Mouse (Mus musculus): ENCODE data around the gene Abhd16b.

The Abhd16b gene

DNA sequence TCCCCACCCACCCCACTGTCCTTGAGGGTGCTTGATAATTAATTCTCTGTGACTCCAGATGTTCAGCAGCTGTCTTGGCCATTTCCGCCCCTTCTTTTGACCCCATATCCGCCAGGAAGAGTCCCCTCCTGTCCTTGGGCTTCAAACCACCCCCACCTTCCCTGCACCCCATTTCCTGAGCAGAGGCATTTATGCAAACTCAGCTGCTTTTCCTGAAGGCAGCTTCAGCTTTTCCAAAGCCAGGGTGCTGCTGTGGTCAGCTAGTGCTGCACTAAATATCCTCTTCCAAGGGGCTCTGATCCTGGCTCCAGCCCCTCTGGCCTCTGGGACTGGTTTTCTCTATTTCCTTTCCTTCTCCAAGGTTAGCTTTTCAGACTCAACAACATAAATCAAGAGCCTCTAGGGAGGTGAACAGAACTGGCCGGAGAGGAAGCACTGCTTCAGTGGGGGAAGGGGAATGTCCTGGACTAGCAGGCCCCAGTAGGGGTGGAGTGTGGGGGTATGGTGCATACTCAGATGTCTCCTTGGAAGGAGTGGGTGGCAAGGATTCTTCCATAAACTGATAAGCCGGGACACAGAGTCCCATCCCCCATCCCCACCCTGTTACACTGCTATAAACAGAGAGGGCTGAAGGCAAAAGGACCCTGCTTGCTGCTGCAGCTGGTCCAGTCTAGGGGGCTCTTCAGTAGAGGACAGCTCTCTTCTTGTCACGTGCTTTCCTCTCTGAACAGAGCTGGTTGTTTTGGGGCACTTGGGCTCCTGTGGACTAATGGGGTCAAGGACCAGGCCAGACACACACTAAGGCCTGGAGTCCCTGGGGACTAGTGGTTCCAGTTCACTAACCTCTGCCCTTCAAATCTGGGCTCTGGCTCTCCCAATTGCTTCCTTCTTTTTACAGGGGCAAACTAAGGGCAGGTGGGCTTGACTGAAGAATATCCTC is 5.4 kb upstream of the Abhd16b start:
- no peak for DNase-seq (ENCODE audit: low spot score)

DNA sequence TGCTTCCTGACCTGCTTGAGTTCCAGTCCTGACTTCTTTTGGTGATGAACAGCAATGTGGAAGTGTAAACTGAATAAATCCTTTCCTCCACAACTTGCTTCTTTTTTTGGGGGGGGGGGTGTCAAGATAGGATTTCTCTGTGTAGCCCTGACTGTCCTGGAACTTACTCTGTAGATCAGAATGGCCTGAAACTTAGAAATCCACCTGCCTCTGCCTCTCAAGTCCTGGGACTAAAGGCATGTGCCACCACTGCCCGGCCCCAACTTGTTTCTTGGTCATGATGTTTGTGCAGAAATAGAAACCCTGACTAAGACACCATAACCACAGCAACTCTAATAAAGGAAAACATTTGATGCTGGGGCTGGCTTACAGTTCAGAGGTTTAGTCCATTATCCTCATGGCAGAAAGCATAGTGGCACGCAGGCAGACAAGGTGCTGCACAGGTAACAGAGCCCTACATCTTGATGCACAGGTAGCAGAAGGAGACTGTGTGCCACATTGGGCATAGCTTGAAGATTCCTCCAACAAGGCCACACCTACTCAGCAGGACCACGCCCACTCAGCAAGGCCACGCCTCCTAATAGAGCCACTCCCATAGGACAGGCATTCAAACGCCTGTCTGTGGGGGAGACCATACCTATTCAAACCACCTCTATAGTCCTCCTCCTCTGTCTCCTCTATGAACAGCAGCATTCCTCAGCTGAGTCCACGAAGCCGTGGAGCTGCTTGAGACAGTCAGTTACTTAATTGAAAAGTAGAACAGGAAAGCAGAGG is 1.4 kb upstream of the Abhd16b start:
- DNase-seq (ENCODE audit: low spot score) = peak; percentile 48

DNA sequence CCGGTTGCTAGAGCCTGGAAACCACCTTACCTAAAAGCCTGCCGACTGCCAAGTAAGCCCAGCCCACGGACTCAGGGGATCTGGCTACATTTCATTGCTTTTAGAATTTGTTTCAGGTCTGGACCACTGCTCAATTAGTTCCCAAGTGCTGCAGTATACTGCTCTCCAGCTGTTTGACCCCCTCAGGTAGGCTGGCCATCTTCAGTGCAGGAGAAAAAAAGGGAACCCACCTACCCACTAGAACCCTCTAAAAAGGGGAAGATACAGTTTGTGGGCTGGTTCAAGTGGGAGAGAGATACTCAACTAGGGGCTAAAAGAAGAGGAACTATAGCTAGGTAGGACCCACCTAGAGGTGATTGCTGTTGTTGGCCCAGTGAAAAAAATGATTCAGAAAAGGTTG is 800 bp upstream of the Abhd16b start:
- no peak for DNase-seq (ENCODE audit: low spot score)

DNA sequence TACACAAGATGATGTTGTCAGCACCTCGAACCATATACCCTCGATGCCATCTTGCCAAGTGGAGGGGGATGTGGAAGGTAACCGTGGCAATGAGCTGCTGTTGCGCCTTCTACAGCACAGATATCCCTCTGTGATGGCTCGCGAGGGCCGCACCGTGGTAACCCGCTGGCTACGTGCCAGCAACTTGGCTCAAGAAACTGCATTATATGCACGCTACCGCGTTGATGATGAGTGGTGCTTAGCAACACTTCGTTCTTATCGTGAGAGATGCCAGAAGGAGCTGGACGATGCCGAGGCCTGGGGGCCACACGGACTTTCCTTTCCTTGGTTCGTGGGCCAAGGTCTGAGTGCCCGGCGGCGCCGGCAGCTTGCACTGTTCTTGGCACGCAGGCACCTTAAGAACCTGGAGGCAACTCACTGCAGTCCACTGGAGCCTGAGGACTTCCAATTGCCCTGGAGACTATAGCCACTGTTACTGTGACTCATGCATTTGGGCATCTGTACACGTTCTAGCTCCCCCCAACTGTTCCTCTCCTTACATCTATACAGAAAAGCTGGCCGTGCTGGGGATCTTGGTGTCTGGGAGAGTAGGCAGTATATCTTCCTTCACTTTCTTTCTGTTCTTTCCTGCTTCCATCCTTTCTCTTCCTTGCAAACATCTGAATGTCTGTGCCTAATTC is 1.4 kb downstream of the Abhd16b start:
- no peak for DNase-seq (ENCODE audit: low spot score)

DNA sequence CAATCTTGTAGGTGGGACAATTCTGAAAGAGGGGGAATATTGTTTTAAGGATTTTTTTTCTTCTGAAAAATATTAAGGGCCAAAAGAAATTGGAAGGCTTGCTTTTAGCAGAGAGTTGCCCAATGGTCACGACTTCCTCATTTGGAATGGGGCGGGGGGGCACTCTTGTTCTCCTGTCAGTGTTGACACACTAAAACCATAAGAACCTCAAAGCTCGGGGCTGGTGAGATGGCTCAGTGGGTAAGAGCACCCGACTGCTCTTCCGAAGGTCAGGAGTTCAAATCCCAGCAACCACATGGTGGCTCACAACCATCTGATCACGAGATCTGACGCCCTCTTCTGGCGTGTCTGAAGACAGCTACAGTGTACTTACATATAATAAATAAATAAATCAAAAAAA is 2.8 kb downstream of the Abhd16b start:
- peak; percentile 23 for DNase-seq (ENCODE audit: low spot score)

GRCm38 (mm10) chr2:181496281-181496680 is 3.3 kb downstream of the Abhd16b start:
- peak; percentile 73 for DNase-seq (ENCODE audit: low spot score)

DNA sequence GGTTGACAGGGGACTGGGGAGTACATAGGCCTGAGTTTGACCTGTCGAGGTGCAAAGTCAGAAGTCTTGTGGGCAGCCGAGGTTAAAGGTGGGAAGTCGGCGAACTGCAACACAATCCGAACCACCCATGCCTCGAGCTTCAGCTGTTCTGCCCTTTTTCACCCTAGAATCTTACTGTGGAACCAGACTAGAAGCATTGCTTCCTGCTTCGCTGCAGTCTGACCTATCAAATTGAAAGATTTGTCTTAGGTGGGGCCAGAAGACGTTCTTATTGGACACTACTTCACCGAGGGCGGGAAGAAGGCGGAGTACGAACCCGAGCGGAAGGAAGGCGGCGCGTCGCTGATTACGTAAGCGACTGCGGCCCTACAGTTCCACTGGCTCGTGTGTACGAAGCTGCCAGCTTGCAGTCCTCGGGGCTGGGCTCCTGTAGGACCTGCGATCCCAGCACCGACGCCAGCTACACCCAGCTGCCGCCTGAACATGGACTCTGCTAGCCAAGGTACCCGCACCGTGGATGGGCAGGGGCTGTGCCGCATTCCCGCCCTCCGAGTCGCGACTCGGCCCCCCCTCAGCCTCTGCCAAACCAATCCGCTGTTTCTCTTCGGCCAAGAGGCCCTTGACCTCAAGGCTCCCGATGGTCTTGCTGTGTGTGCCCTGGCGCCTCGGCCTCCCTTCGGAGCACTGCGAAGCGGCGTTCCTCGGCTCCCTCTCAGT is 4.0 kb downstream of the Abhd16b start, which contains the start of gene Tpd52l2:
Gene Tpd52l2, plus strand, starts transcription at position 312 of the 717 bp plus-strand sequence.
- peak; percentile 93 for DNase-seq (ENCODE audit: low spot score)

DNA sequence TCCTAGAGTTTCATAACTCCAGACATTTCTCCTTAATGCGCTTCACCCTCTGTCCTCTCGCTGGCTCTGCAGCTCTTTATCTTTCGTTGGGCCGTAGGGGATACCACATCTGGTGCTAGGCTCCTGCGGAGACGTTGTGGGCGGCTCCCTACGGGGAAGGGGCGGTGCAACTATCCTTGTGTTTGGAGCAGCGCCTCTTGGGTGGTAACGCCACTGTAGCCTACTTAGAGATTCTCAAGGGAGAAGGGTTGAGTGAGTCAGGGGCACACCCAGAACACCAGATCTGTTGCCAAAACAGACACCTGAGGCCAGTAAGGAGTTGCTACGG is 4.5 kb downstream of the Abhd16b start:
- peak; percentile 73 for DNase-seq (ENCODE audit: low spot score)

- DNase-seq (ENCODE audit: low spot score) = no peak
Observed at GRCm38 (mm10) chr2:181498644-181499043, 5.6 kb downstream of the Abhd16b start.

DNA sequence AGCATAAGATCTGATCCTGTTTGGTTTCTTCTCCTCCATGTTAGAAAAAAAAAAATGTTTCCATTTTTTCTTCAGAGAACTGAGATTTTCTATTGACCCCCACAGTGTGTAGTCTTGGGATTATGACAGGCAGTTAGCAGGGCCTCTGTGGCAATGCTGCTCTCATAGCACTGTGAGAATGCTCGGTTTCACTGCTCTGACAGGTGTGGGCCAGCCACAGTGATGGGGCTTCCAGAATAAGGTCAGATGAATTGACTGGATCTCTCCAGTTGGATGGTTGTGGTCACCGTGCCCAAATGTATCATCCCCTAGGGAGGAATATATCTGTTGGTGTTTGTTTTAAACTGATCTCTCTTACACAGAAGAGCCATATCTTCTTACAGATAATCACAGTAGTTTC is 16.2 kb downstream of the Abhd16b start:
- DNase-seq (ENCODE audit: low spot score) = no peak

DNA sequence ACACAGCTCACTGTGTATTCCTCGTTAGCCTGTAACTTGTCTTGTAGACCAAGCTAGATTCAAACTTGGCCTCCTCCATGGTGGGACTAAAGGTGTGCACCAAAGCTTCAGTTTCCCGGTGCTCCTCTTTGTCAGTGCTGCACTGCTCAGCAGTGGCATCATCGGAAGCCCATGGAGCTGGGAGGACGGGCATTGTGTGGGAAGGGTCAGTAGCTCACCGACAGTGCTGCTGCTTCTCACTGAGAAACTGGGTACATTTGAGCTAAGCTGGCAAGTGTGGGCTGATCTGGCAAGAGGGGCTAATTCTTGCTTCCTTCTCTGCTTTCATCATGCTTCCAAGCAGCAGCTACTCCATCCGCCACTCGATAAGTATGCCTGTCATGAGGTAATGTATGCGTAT is 18.2 kb downstream of the Abhd16b start:
- no peak for DNase-seq (ENCODE audit: low spot score)

DNA sequence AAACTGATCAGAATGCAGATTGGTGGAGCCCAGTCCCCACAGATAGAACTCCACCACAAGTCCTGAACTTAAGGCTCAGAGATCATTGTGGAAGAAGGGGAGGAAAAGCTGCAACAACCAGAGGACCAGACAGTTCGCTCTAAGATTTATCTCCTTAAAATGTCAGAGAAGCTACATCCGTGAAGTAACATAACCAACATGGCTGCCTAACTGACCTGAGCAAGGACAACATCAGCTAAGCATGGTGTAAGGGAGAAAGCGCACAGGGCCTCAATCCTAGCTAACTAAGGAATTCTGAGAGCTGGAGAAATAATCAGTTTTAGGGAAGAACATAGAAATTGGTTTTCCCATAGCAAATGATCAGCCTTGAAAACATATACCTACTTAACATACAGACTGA is 26.2 kb downstream of the Abhd16b start:
- DNase-seq (ENCODE audit: low spot score) = no peak

DNA sequence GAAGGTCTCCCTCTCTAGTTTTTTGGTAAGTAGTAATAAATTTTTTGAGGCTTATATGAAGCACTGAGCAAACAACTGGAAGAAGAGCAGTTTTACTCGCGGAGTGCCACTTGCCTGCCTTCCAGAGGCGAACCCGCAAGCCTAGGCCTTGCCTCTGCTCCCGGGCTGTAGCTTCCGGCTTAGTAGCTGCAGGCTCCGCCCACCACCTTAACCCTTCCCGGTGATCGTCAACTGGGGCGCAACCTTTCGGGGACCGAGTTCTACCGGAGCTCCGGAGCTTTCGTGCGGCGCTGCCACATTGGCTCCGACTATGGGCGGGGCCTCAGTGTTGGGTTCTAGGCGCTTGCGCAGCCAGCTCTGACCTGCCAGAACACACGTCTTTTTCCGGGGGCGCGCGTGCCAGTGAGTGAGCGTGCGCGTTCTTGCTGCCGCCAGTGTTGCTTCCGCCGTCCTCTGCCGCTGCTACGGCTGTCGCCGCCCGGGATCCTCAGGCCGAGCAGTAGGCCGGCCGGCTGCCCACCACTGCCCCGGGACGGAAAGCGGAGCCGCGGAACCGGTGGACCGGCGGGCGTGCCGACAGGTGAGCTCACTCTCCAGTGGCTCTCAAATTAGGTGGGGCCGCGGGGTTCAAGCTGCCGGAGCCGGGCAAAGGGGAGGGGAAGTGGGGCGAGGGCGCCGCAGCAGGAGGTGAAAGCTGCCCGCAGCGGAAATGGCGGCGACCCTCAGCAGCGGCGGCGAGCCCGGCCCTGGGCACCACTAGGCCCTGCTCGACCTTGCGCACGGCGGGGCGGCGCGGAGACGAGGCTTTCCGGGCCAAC is 27.3 kb downstream of the Abhd16b start, which contains the start of gene Dnajc5:
Gene Dnajc5, plus strand, starts transcription at position 368 of the 818 bp plus-strand sequence.
- peak; percentile 98 for DNase-seq (ENCODE audit: low spot score)

- DNase-seq (ENCODE audit: low spot score) = no peak
Observed at GRCm38 (mm10) chr2:181520936-181521227, 27.9 kb downstream of the Abhd16b start.

DNA sequence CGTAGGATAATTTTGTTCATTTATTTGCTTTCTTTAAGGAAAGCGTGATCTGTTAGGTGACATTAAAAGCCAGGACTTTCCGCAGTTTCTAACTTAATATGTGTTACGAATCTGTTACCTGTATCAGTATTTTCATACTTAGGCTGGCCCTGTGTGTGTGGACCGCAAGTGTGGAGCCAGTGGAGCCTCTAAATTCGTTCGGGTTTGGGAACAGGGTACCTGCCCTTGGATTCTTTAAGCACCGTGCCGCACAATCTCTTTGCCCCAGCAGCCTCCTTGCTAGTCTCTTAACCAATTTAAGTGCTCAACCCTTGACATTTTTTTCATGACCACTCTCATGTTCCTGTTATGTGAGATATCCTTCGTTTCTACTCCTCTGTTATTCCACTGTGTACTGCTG is 28.5 kb downstream of the Abhd16b start:
- DNase-seq (ENCODE audit: low spot score) = no peak

GRCm38 (mm10) chr2:181522811-181523210 is 29.8 kb downstream of the Abhd16b start:
- peak; percentile 57 for DNase-seq (ENCODE audit: low spot score)

DNA sequence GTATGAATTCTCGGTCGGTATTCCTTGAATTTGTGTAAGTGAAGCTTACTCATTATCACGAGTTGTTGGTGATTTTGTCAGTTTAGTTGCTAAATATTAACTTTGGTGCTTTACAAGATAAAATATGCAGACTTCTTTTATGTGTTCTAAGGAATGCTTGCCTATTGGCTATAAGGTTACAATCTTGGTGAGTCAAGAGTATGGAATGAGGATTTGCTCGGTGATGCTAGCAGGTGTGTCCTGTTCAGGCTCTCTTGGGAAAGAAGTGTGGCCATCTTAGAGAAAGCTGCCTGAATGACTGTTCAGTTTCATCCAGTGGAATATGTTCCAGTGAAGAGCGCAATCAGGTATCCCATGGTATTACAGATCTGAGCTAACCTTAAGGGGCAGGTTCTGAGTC is 32.5 kb downstream of the Abhd16b start:
- no peak for DNase-seq (ENCODE audit: low spot score)

DNA sequence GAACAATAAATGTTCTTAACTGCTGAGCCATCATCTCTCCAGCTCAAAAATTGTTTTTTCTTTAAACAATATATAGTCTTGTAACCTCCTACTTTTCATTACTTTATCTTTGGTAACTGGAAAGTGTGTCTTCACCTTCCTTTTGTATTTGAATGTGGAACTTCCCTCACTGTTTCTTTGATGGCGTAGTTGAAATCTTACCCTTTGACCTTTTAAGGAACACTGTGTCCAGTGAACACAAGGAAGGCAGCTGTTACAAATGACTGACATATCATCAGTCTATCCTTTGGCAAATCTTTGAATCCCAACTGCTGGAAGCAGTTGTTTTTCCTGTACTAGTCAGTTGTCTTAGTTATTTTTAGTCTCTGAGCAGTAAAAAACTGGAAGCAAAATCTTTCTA is 36.1 kb downstream of the Abhd16b start:
- no peak for DNase-seq (ENCODE audit: low spot score)

DNA sequence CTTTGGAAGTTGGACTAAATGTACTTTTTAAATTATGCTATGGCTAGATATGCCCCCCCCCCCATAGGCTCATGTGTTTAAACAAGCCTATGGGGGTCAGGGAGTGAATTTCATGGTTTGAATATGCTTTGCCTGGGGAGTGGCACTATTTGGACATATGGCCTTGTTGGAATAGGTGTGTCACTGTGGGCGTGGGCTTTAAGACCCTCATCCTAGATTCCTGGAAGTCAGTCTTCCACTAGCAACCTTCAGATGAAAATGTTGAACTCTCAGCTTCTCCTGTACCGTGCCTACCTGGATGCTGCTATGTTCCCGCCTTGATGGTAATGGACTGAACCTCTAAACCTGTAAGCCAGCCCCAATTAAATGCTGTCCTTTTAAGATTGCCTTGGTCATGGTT is 39.6 kb downstream of the Abhd16b start:
- no peak for DNase-seq (ENCODE audit: low spot score)

DNA sequence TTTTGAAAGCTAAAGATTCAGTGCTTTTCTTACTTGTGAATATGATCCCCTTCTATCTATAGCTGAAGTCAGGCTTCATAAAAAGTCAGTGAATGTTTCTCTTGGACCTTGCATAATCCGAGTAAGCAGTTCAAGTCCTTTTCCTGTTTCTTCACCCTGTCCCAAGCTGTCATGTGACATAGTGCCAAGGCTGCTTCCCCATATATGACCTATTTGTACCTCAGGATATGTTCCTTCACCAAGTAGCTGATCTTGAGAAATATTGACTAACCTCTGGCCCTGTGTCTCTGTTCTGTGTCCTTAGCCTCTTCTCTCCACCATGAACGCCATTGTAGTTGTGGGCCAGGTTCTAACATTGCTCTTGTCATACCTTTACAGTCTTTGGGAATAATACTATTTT is 43.4 kb downstream of the Abhd16b start:
- no peak for DNase-seq (ENCODE audit: low spot score)

DNA sequence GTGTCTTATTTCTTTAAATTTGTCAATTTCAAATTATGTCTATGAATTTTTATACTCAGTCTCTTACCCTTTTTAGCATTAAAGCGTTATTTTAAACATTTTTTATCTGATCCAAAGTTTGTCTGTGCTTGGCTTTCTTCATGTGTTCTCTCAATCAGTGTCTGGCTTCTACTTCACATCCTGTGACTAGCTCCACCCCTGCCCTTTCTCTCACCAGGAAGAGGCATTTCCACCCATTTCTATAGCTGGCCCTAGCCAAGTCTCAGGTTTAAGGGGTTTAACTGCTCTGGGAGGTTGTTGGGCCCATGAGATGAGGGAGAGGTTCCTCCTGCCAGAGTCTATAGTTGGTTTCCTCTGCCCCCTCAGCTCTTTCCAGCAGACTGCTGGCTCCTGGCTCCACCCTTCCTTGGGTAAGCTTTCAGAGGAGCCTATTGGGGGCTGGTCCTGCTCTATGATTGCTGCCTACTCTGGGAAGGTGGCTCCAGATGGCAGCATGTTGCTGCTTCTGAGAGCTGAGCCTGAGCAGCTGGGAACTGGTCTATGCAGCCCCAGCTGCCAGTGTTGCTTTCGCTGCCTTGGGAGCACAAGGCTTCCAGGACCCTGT is 44.5 kb downstream of the Abhd16b start:
- peak; percentile 15 for DNase-seq (ENCODE audit: low spot score)
